Mouse (Mus musculus): ENCODE data around the gene Spata18. TPM values are rescaled to one million over a fixed set of nuclear protein-coding genes. Genes with fewer than 3 reads are reported as not detected.

Spata18 gene
- polyA plus RNA-seq, 1 experiment, result not detected

GRCm38 (mm10) chr5:73683221-73683620 lies 32.0 kb downstream of the Spata18 start:
- TF ChIP-seq TAL1 (IDR thresholded peaks at IDR 0.05; ENCODE audit: low read length) (no peak), GATA1 (IDR thresholded peaks at IDR 0.05; ENCODE audit: low read length) (no peak)
- Histone ChIP-seq H3K36me3 (ENCODE audit: control insufficient read depth) (no peaks in the 10 kb centered on the region), H3K9me3 (ENCODE audit: control insufficient read depth, low read length) (no peaks in the 10 kb centered on the region), H3K4me3 (replicated peaks) (no peak overlapping the region), H3K27me3 (ENCODE audit: control insufficient read depth) (no peaks in the 10 kb centered on the region), H3K4me1 (ENCODE audit: control insufficient read depth) (no peaks in the 10 kb centered on the region)

GRCm38 (mm10) chr5:73683706-73684409 lies 32.7 kb downstream of the Spata18 start:
- no peaks in the 10 kb centered on the region for H3K9me3 ChIP-seq (ENCODE audit: control insufficient read depth, low read length)
- no peaks in the 10 kb centered on the region for H3K27me3 ChIP-seq (ENCODE audit: control insufficient read depth)
- no peak for TF ChIP-seq GATA1 (IDR thresholded peaks at IDR 0.05; ENCODE audit: low read length)
- TF ChIP-seq TAL1 (IDR thresholded peaks at IDR 0.05; ENCODE audit: low read length), result no peak
- no peaks in the 10 kb centered on the region for H3K4me1 ChIP-seq (ENCODE audit: control insufficient read depth)
- H3K4me3 ChIP-seq (replicated peaks), result no peak overlapping the region
- no peaks in the 10 kb centered on the region for H3K36me3 ChIP-seq (ENCODE audit: control insufficient read depth)

GRCm38 (mm10) chr5:73686149-73686548 lies 35.0 kb downstream of the Spata18 start:
- H3K27me3 ChIP-seq (ENCODE audit: control insufficient read depth), result no peaks in the 10 kb centered on the region
- H3K36me3 ChIP-seq (ENCODE audit: control insufficient read depth), result no peaks in the 10 kb centered on the region
- TF ChIP-seq TAL1 (IDR thresholded peaks at IDR 0.05; ENCODE audit: low read length), result no peak
- TF ChIP-seq GATA1 (IDR thresholded peaks at IDR 0.05; ENCODE audit: low read length), result no peak
- H3K9me3 ChIP-seq (ENCODE audit: control insufficient read depth, low read length), result no peaks in the 10 kb centered on the region
- no peak overlapping the region for H3K4me3 ChIP-seq (replicated peaks)
- H3K4me1 ChIP-seq (ENCODE audit: control insufficient read depth), result no peaks in the 10 kb centered on the region

GRCm38 (mm10) chr5:73688576-73688975 lies 37.4 kb downstream of the Spata18 start:
- H3K4me3 ChIP-seq (replicated peaks), result no peak overlapping the region
- H3K36me3 ChIP-seq (ENCODE audit: control insufficient read depth), result no peaks in the 10 kb centered on the region
- no peak for TF ChIP-seq GATA1 (IDR thresholded peaks at IDR 0.05; ENCODE audit: low read length)
- no peak for TF ChIP-seq TAL1 (IDR thresholded peaks at IDR 0.05; ENCODE audit: low read length)
- H3K9me3 ChIP-seq (ENCODE audit: control insufficient read depth, low read length), result no peaks in the 10 kb centered on the region
- no peaks in the 10 kb centered on the region for H3K27me3 ChIP-seq (ENCODE audit: control insufficient read depth)
- no peaks in the 10 kb centered on the region for H3K4me1 ChIP-seq (ENCODE audit: control insufficient read depth)

- Histone ChIP-seq H3K4me3 (replicated peaks) (no peak overlapping the region), H3K4me1 (ENCODE audit: control insufficient read depth) (no peaks in the 10 kb centered on the region), H3K9me3 (ENCODE audit: control insufficient read depth, low read length) (no peaks in the 10 kb centered on the region), H3K27me3 (ENCODE audit: control insufficient read depth) (no peaks in the 10 kb centered on the region), H3K36me3 (ENCODE audit: control insufficient read depth) (no peaks in the 10 kb centered on the region)
- TF ChIP-seq TAL1 (IDR thresholded peaks at IDR 0.05; ENCODE audit: low read length), result no peak
- TF ChIP-seq GATA1 (IDR thresholded peaks at IDR 0.05; ENCODE audit: low read length), result no peak
Observed at GRCm38 (mm10) chr5:73690146-73690545, 39.0 kb downstream of the Spata18 start.

- Histone ChIP-seq H3K27me3 (ENCODE audit: control insufficient read depth) (no peaks in the 10 kb centered on the region), H3K9me3 (ENCODE audit: control insufficient read depth, low read length) (no peaks in the 10 kb centered on the region), H3K36me3 (ENCODE audit: control insufficient read depth) (no peaks in the 10 kb centered on the region), H3K4me1 (ENCODE audit: control insufficient read depth) (no peaks in the 10 kb centered on the region), H3K4me3 (replicated peaks) (no peak overlapping the region)
- TF ChIP-seq TAL1 (IDR thresholded peaks at IDR 0.05; ENCODE audit: low read length) (no peak), GATA1 (IDR thresholded peaks at IDR 0.05; ENCODE audit: low read length) (no peak)
Observed at GRCm38 (mm10) chr5:73691723-73692520, 40.7 kb downstream of the Spata18 start.

- no peaks in the 10 kb centered on the region for H3K4me1 ChIP-seq (ENCODE audit: control insufficient read depth)
- no peaks in the 10 kb centered on the region for H3K36me3 ChIP-seq (ENCODE audit: control insufficient read depth)
- H3K9me3 ChIP-seq (ENCODE audit: control insufficient read depth, low read length), result peaks cover 5% of the 10 kb centered on the region
- no peak overlapping the region for H3K4me3 ChIP-seq (replicated peaks)
- no peaks in the 10 kb centered on the region for H3K27me3 ChIP-seq (ENCODE audit: control insufficient read depth)
- no peak for TF ChIP-seq GATA1 (IDR thresholded peaks at IDR 0.05; ENCODE audit: low read length)
- no peak for TF ChIP-seq TAL1 (IDR thresholded peaks at IDR 0.05; ENCODE audit: low read length)
Observed at GRCm38 (mm10) chr5:73693778-73694177, 42.6 kb downstream of the Spata18 start.

- no peaks in the 10 kb centered on the region for H3K36me3 ChIP-seq (ENCODE audit: control insufficient read depth)
- no peak overlapping the region for H3K4me3 ChIP-seq (replicated peaks)
- H3K4me1 ChIP-seq (ENCODE audit: control insufficient read depth), result no peaks in the 10 kb centered on the region
- peaks cover 6% of the 10 kb centered on the region for H3K9me3 ChIP-seq (ENCODE audit: control insufficient read depth, low read length)
- TF ChIP-seq GATA1 (IDR thresholded peaks at IDR 0.05; ENCODE audit: low read length) (no peak), TAL1 (IDR thresholded peaks at IDR 0.05; ENCODE audit: low read length) (no peak)
- H3K27me3 ChIP-seq (ENCODE audit: control insufficient read depth), result no peaks in the 10 kb centered on the region
Observed at GRCm38 (mm10) chr5:73694254-73695015, 43.3 kb downstream of the Spata18 start.

- Histone ChIP-seq H3K9me3 (ENCODE audit: control insufficient read depth, low read length) (peaks cover 12% of the 10 kb centered on the region), H3K4me3 (replicated peaks) (no peak overlapping the region), H3K27me3 (ENCODE audit: control insufficient read depth) (no peaks in the 10 kb centered on the region), H3K4me1 (ENCODE audit: control insufficient read depth) (no peaks in the 10 kb centered on the region), H3K36me3 (ENCODE audit: control insufficient read depth) (no peaks in the 10 kb centered on the region)
- TF ChIP-seq GATA1 (IDR thresholded peaks at IDR 0.05; ENCODE audit: low read length) (no peak), TAL1 (IDR thresholded peaks at IDR 0.05; ENCODE audit: low read length) (no peak)
Observed at GRCm38 (mm10) chr5:73697700-73698099, 46.5 kb downstream of the Spata18 start.
